Mouse (Mus musculus) subcutaneous adipose tissue, adult 2 months (tissue): Measurements from ENCODE around the gene Gldc. TPM values are rescaled to one million over a fixed set of nuclear protein-coding genes. Genes with fewer than 3 reads are reported as not detected.

Experiments
- polyA plus RNA-seq: library from polyadenylated mRNA; depleted of rRNA; stranded (reverse); fragments of >200 nt; gene quantifications from 2 replicates; pipeline ENCODE4 v1.2.3, GENCODE M21; 2012; ENCODE audit warnings: low replicate concordance; rRNA removed

The Gldc gene
- polyA plus RNA-seq: 0.47 and 0.73 TPM in 2 replicates

DNA sequence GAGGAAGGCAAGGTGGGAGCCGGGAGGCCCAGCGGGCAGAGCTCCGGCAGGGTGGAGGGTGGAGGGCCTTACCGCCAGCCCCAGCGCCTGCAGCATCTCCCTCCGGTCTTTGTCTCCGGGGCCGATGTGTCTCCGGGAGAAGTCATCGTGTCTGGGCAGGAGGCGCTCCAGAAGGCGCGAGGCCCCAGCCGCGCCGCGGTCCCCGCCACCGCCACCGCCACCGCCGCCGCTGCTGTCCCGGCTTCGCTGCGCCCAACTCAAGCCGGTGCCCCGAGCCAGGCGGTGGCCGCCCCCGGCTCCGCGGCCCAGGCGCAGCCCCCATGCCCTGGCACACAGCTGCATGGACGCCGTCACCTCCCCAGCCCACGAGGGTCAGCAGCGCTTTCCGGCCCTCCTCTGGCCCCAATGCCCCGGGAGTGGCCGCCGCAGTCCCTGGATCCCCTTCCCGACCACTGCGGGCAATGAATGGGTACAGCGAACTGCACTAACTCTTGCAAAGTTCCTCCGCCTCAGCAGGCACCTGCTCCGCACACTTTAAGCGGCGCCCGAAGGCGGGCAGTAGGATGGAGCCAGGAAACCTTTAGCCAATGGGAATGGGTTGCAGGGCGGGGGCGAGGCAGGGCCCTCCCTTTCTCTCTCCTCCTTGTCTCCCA, at the start of gene Gldc:
Gldc (minus strand) TSS at position 511 of the 653 bp plus-strand sequence.

Other genes starting within 250 kb of the Gldc start
- gene Trpd52l3, start 171.6 kb downstream of the Gldc start, polyA plus RNA-seq: not detected in 2 replicates
- 32.6 and 67.9 TPM in 2 replicates for gene Uhrf2, start 144.9 kb downstream of the Gldc start, polyA plus RNA-seq
- 0.15 TPM in 1 of 2 replicates, not detected in the other for gene Mbl2, start 57.5 kb upstream of the Gldc start, polyA plus RNA-seq